Mouse (Mus musculus) layer of hippocampus, adult 18-20 months (tissue): ENCODE data around the gene Sik1. TPM values are rescaled to one million over a fixed set of nuclear protein-coding genes. Genes with fewer than 3 reads are reported as not detected.

Experiments
- DNase-seq, 2 experiments: peaks; one replicate each; pipeline ENCODE4 v3.0.0; 2022; ENCODE audit warnings: low spot score in 2 of 2
- total RNA-seq, 2 experiments: library from RNA; stranded (reverse); gene quantifications; 2 replicates each; pipeline ENCODE4 v1.2.3; 2021

Sik1 gene
- total RNA-seq, 2 experiments from 2014 or later, result 17.0 to 20.1 TPM

GRCm38 (mm10) chr17:31876775-31877174, 21.2 kb upstream of the Sik1 start:
- no peak for DNase-seq

GRCm38 (mm10) chr17:31875326-31875930, 19.8 kb upstream of the Sik1 start:
- no peak for DNase-seq

GRCm38 (mm10) chr17:31874691-31875090, 19.1 kb upstream of the Sik1 start:
- DNase-seq, result no peak

- no peak for DNase-seq
Measured at GRCm38 (mm10) chr17:31873973-31874372, 18.4 kb upstream of the Sik1 start.

- no peak for DNase-seq
Measured at GRCm38 (mm10) chr17:31873185-31873870, 17.7 kb upstream of the Sik1 start.

- no peak for DNase-seq
Measured at GRCm38 (mm10) chr17:31872826-31873165, 17.2 kb upstream of the Sik1 start.

DNA sequence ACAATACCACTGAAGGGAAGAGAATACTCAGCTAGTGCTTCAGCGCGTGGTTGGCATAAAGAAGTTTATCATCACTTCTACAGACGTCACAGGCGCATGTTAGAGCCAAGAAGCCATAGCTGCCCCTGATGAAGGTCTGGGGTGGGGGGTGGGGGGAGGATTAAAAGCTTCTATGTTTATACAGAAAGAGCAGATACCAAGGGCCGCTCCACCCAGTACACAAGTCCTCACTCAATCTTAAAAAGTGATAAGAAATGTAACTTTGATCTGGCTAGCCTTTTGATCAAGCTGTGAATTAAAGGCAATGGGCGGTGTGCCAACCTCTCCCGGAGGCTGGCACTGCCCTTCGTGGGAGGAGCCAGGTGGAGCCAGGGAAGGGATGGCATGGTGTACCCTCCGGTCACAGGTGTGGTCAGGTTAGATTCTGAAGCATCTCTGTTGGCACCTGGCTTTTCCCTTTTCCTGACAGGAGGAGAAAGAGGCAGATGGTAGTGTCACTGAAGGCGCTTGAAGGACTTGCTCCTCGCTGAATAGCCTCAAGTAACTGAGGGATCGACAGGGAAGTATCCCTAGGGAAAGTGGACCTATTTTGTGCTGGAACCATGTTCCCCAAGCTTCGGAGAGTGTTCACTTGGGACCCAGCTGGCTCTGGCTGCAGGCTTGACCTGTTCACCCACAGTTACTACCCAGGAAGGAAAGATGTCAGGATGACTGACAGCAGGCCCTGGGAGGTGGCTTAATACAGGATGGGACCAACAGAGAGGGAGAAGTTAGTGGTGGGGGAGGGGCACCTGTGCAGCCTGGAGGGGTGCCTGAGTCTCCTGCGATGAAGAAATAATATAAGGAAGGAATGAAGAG, 16.6 kb upstream of the Sik1 start:
- no peak for DNase-seq

DNA sequence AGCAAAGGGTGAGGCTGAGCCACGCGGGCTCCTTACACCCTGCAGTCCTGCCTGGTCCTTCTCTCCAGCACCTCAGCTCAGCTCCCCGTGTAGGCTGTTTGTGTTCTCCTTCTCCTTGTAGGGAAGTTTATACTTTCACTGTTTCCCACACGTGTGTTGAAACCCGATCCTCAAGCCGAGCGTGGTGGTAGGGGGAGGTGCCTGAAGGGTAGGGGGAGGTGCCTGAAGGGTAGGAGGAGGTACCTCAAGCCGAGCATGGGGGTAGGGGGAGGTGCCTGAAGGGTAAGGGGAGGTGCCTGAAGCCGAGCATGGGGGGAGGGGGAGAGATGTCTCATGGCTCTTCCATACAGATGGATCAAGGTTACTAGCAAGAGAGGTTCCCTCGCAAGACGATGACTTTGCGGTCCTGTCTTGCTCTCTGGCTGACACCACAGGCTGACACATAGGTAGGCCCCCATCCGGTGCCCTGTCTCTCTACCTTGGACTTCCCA, 15.4 kb upstream of the Sik1 start:
- no peak for DNase-seq

DNA sequence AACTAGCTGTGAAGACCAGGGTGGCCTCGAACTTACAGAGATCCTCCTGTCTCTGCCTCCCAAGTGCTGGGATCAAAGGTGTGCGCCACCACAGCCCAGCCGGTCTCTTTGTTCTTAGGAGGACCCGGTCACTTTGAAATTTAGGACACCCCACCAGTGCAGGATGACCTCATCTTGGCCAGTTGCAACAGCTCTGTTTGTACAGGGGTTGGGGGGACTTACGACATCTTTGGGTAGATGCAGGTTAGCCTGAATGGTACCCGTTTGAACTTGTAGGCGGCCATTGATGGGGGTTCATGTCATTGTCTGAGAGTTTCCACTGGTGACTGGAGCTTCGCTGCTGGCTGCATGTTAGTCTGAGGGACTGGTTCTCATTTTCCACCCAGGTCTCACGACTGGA, 14.8 kb upstream of the Sik1 start:
- DNase-seq, result no peak

DNA sequence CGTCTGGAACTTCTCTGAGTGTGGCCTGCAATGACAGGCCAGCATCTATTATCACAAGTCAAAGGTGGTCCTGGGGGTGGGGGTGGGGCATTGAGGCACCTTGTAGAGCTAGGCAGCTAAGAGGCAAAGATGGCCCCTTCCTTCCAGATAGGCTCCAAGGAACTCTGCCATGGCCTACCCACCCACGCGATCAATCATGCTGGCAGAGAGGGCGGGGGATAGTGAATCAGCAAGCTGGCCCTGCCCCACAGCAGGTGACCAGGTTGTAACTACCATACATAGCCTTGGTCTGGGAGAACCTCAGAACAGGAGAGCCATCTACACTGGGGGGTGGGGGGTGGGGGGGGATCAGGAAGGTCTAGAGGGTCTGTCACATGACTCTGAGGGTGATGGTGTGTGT, 12.5 kb upstream of the Sik1 start:
- DNase-seq, result no peak

- no peak for DNase-seq
Measured at GRCm38 (mm10) chr17:31867061-31867460, 11.5 kb upstream of the Sik1 start.

- DNase-seq, result no peak
Measured at GRCm38 (mm10) chr17:31865636-31866035, 10.0 kb upstream of the Sik1 start.

GRCm38 (mm10) chr17:31864666-31865450, 9.3 kb upstream of the Sik1 start:
- DNase-seq, result no peak

DNA sequence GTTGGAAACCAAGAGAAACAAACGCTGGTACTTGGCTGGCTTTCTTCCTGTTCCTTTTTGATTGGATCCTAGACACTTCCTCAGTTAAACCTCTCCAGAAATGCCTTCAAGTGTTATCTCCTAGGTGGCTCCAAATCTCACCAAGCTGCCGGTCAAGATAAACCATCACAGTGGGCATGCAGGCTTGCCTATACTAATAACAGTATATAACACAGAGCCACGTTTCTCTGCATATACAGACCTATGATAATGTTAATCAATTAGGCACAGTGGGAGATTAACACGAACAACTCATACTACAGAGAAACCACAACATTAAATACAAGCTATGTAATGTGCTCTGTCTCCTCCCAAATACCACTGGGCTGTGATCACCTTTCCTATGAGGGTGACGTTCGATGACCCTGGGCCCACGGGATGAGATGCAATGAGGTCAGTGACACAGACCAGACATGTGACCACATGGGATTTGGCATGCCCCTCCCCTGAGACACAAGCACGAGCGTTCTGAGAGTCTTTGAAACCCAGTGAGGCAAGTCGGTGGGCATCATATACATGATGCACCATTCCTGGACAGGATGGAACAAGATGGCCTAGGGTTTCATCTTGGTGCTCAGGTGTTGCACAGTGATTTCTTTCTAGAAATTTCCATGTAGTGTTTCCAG, 7.7 kb upstream of the Sik1 start:
- DNase-seq, result no peak

DNA sequence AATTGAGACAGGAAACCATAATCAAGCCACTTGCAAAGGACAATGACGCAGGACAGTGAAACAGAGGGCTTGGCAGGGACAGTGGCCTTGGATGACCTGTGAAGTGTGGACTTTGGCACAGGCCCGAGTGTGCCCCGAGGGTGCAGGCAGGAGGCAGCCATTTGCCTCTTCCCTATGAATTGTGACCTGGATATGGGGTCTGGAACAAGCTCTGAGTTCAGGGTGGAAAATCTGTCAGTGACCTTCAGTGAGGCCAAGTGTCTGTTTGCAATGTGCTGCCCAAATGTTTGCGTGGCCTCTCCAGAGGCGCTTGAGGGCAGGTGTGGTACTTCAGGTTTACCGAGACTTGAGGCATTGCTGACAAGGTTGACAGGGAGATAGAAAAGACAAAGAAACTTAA, 6.5 kb upstream of the Sik1 start:
- DNase-seq, result no peak

- no peak for DNase-seq
Measured at GRCm38 (mm10) chr17:31861661-31862060, 6.1 kb upstream of the Sik1 start.

GRCm38 (mm10) chr17:31860856-31861255, 5.3 kb upstream of the Sik1 start:
- DNase-seq, result no peak

DNA sequence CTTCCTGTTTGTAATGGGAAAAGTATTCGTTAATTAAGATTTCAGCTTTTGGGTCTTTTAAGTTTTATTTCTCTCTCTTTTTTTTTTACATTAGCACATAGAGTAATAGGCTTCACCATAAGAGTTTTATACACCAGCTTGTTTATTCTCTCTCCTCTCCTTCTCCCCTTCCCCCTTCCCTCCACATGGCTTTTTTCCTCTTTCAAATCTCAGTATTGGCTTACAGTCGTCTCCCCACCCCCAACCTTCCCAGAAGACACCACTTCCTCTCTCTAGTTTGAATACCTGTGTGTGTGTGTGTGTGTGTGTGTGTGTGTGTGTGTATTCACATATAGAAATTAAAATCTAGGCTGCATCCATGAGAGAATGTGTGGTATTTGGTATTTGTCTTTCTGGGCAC, 3.8 kb upstream of the Sik1 start:
- DNase-seq, result no peak

DNA sequence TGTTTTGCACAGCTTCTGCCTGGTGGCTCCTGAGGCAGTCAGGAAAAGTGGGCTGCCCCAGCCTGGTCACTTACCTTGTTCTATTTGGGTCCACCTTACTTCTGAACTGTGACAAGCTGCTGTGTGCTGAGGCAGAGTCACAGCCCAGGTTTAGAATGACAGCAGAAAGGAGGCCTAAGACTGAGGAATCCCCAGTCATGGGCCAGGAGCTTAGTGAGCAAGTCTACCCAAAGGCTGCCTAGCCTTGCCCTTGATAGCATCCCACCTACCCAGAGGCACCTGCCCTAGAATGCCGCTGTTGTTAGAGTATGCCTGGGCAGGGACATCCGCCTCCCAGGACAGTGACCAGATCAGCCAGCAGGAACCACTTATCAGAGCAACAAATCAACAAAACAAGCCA, 3.2 kb upstream of the Sik1 start:
- DNase-seq, result no peak

DNA sequence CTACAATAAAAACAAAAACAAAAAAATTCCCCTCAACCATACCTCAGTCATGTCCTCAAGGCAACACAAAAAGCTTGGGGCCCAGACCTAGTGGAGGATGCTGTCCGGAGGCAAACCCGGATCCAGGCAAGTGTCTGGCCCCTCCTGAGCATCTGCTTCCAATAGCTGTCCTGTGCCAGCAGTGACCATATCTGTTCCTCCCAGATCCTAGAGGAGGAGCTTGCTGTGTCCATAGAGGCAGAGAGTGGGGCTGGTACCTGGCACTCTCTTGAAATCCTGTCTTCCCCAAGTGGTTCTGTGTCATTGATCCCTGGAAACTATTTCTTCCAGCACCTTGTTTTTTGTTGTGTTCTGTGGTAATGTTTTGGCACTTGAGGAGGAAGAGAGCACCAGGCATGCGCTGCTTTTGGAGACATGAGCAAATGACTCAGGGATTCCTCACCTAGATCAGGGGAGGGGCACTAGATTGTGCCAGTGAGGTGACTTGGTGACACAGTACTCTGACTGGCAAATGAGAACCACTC, 2.4 kb upstream of the Sik1 start:
- DNase-seq, result no peak

DNA sequence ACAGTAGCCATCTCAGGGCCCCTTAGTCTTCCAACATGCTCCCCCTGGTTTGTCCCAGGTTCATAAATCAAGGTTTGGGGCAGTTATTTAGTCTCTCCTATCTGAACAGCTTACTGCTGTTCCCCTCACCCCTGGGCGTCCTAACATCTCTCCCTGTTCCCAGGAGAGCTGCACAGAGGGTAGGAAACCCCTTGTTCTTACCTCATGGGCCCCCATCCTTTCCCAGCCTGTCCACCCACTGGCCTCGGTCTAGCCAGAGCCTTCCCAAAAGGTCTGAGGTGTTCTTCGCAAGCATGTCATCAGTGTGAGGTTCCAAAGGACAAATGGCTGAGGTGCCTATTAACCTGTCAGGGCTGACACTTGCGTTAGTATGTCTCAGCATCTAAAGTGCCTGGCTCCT, 1.6 kb upstream of the Sik1 start:
- no peak for DNase-seq
